Mouse (Mus musculus) kidney, adult 2 months (tissue): Measurements from ENCODE around the gene Tha1. TPM values are rescaled to one million over a fixed set of nuclear protein-coding genes. Genes with fewer than 3 reads are reported as not detected.

Experiments
- DNase-seq: peaks from one replicate; pipeline ENCODE4 v3.0.0; 2021
- H3K27ac ChIP-seq: fragments of 200-500 bp; 2 replicates; pipeline ENCODE4 v1.5.1; 2012; ENCODE audit warnings: low read depth, low read length, control low read depth, inconsistent platforms; ENCODE audit not compliant: insufficient read depth
- H3K27me3 ChIP-seq: fragments of 200-500 bp; replicated peaks from 2 replicates; pipeline ENCODE4 v1.6.1; 2012; ENCODE audit warnings: mild to moderate bottlenecking, moderate library complexity, low read length, inconsistent platforms; ENCODE audit not compliant: control insufficient read depth, insufficient read depth
- H3K36me3 ChIP-seq: fragments of 200-500 bp; 2 replicates; pipeline ENCODE4 v1.6.1; 2012; ENCODE audit warnings: mild to moderate bottlenecking, moderate library complexity, low read length, inconsistent platforms; ENCODE audit not compliant: control insufficient read depth, insufficient read depth
- H3K4me1 ChIP-seq: fragments of 200-500 bp; 2 replicates; pipeline ENCODE4 v1.6.1; 2011; ENCODE audit warnings: low read length; ENCODE audit not compliant: control insufficient read depth, insufficient read depth
- H3K4me3 ChIP-seq: fragments of 200-500 bp; 2 replicates; pipeline ENCODE4 v1.5.1; 2011; ENCODE audit warnings: mild to moderate bottlenecking, low read depth, low read length, control low read depth; ENCODE audit not compliant: insufficient read depth
- CTCF ChIP-seq: fragments of 200-500 bp; conservative IDR thresholded peaks from 2 replicates; pipeline ENCODE4 v1.5.1; 2011; ENCODE audit warnings: low read depth, mild to moderate bottlenecking, control low read depth, low read length, moderate library complexity, mixed read lengths; ENCODE audit not compliant: insufficient read depth, insufficient read length
- POLR2A ChIP-seq: fragments of 200-500 bp; IDR thresholded peaks from one replicate; pipeline ENCODE4 v1.6.1; 2011; ENCODE audit warnings: low read depth, low read length, control low read depth
- whole genome bisulfite sequencing: fragments of 180-500 bp; shearing (Covaris S2); methylation state at CpG from one replicate; pipeline ENCODE4 v1.1.7; 2018; 5-methylcytosine and 5-hydroxymethylcytosine counted together
- polyA plus RNA-seq: library from polyadenylated mRNA; depleted of rRNA; stranded (reverse); fragments of >200 nt; gene quantifications from 2 replicates; pipeline ENCODE4 v1.2.3, GENCODE M21; 2012

Tha1 gene
- polyA plus RNA-seq, 1 experiment = 14.9 TPM

DNA sequence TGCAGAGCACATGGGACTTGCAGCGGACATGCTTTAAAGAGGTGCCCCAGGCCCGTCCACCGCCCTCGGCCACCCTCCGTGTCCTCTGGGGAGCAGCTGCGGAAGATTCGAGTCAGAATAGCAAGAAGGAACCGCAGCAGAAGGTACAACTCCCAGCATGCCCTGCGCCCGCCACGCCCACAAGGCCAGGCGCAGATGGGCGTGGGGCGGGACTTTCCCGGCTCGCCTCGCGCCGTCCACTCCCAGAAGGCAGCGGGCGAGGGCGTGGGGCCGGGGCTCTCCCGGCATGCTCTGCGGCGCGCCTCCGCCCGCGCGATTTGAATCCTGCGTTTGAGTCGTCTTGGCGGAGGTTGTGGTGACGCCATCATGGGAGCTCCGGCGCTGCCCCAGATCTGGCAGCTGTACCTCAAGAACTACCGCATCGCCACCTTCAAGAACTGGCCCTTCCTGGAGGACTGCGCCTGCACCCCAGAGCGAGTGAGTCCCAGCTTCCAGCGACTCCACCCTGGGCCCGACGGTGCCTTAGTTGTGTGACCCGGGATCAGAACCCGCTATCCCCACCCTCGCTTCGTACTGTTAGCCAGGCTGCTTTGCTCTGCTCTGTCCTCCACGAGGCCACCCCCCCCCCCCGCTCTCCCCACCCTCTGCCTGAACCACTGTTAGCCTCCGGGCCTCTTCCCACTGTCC, 24.2 kb downstream of the Tha1 start, which contains the start of gene Birc5:
TSS of gene Birc5 (plus strand) at position 267 of the 687 bp plus-strand sequence.
- H3K36me3 ChIP-seq = no peaks in the 10 kb centered on the region
- H3K27ac ChIP-seq = peak within 1 kb of the TSS; percentile 96
- H3K4me3 ChIP-seq = peak within 1 kb of the TSS; percentile 90
- peak; percentile 98 for DNase-seq
- peaks cover 22% of the 10 kb centered on the region for H3K4me1 ChIP-seq
- under 1% methylated on average over 51 of the region's 51 CpGs for WGBS
- no peaks in the 10 kb centered on the region for H3K27me3 ChIP-seq
- TF ChIP-seq POLR2A (peak; percentile 86), CTCF (no peak)

- DNase-seq = peak; percentile 58
- WGBS = 2% methylated on average over 19 of the region's 19 CpGs
- Histone ChIP-seq H3K27me3 (no peaks in the 10 kb centered on the region), H3K27ac (peak overlapping the region; percentile 96), H3K4me3 (peak overlapping the region; percentile 90), H3K4me1 (peaks cover 22% of the 10 kb centered on the region), H3K36me3 (no peaks in the 10 kb centered on the region)
- TF ChIP-seq POLR2A = no peak
- no peak for TF ChIP-seq CTCF
These were observed 24.9 kb downstream of the Tha1 start for GRCm38 (mm10) chr11:117848271-117848984.

DNA sequence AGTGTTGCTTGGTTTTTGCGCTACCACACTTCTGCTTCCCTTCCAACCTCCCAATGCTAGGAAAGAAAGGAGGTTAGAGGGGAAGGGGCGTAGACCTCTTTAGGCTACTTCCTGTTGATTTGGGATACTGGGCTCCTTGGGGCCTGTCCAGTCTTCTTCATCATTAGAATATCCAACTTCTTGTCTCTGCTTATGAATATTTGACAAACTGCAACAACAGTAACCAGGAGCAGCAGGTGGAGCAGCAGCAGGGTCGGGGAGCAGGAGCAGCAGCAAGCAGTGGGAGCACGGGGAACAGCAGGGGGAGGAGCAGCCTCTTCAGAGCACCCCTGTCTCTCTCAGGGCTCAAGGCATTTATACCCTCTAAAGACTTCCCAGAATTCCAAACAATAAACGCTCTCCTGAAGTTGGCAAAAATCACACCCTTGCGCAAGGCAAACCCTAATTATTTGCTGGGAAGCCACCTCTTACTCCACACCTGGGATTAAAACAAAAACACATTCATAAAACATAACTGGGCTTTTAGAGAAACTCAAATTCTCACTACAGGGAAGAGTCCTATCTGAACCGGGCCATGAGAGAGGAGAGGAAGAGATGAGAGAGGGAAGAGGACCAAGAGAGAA, 25.6 kb downstream of the Tha1 start:
- peaks cover 22% of the 10 kb centered on the region for H3K4me1 ChIP-seq
- WGBS = 55% methylated on average over 7 of the region's 7 CpGs
- peak overlapping the region; percentile 96 for H3K27ac ChIP-seq
- no peaks in the 10 kb centered on the region for H3K36me3 ChIP-seq
- no peak for TF ChIP-seq POLR2A
- no peak for TF ChIP-seq CTCF
- peak; percentile 48 for DNase-seq
- H3K27me3 ChIP-seq = no peaks in the 10 kb centered on the region
- H3K4me3 ChIP-seq = peak overlapping the region; percentile 90; the same call in 1 of the 2 replicates

- peaks cover 22% of the 10 kb centered on the region for H3K4me1 ChIP-seq
- H3K27me3 ChIP-seq = no peaks in the 10 kb centered on the region
- TF ChIP-seq POLR2A = no peak
- TF ChIP-seq CTCF = 0 out of 2 replicates have a peak, but pooled peaks have one; percentile 12
- no peak overlapping the region for H3K4me3 ChIP-seq
- H3K27ac ChIP-seq = peak overlapping the region; percentile 88
- DNase-seq = peak; percentile 90
- H3K36me3 ChIP-seq = no peaks in the 10 kb centered on the region
- WGBS = 29% methylated on average over 5 of the region's 5 CpGs
These were observed 26.6 kb downstream of the Tha1 start for GRCm38 (mm10) chr11:117846640-117847039.

GRCm38 (mm10) chr11:117845651-117846050, 27.6 kb downstream of the Tha1 start:
- peak; percentile 23 for DNase-seq
- 53% methylated on average over 2 of the region's 2 CpGs for WGBS

GRCm38 (mm10) chr11:117844997-117845396, 28.3 kb downstream of the Tha1 start:
- Histone ChIP-seq H3K27me3 (no peaks in the 10 kb centered on the region), H3K4me3 (no peak overlapping the region), H3K27ac (peak overlapping the region; percentile 97), H3K4me1 (peaks cover 22% of the 10 kb centered on the region), H3K36me3 (no peaks in the 10 kb centered on the region)
- TF ChIP-seq POLR2A (no peak), CTCF (no peak)
- 34% methylated on average over 2 of the region's 2 CpGs for WGBS
- peak; percentile 90 for DNase-seq

More at GRCm38 (mm10) chr11:117845651-117846050, 27.6 kb downstream of the Tha1 start:
- TF ChIP-seq POLR2A = no peak
- TF ChIP-seq CTCF = no peak
- H3K27me3 ChIP-seq = no peaks in the 10 kb centered on the region
- H3K36me3 ChIP-seq = no peaks in the 10 kb centered on the region
- H3K4me3 ChIP-seq = no peak overlapping the region
- H3K27ac ChIP-seq = peak overlapping the region; percentile 76; the same call in 1 of the 2 replicates
- peaks cover 22% of the 10 kb centered on the region for H3K4me1 ChIP-seq
